Mouse (Mus musculus) heart, postnatal 0 days (tissue): ENCODE data around the gene Tppp3. TPM values are rescaled to one million over a fixed set of nuclear protein-coding genes. Genes with fewer than 3 reads are reported as not detected.

Source experiments
- ATAC-seq: fragments of 200-750 bp; cut with Nextera tagmentation; 2 replicates; pipeline ENCODE4 v1.8.0; 2017; ENCODE audit warnings: low read depth, moderate number of reproducible peaks, moderate library complexity; ENCODE audit not compliant: insufficient read depth
- DNase-seq: peaks from one replicate; pipeline ENCODE4 v3.0.0-alpha.2; 2016; ENCODE audit warnings: low spot score
- H3K27ac ChIP-seq: fragments of 300-500 bp; sonication (generic); 2 replicates; pipeline ENCODE4 v1.5.1; 2014; ENCODE audit warnings: low read depth, mild to moderate bottlenecking
- H3K27me3 ChIP-seq: fragments of 300-500 bp; sonication (generic); 2 replicates; pipeline ENCODE4 v1.6.1; 2014; ENCODE audit warnings: low read length, mixed read lengths; ENCODE audit not compliant: control insufficient read depth, insufficient read depth
- H3K36me3 ChIP-seq: fragments of 300-500 bp; sonication (generic); replicated peaks from 2 replicates; pipeline ENCODE4 v1.6.1; 2014; ENCODE audit warnings: low read length, mixed read lengths; ENCODE audit not compliant: control insufficient read depth, insufficient read depth
- H3K4me1 ChIP-seq: fragments of 300-500 bp; sonication (generic); 2 replicates; pipeline ENCODE4 v1.6.1; 2014; ENCODE audit warnings: antibody characterized with exemption; ENCODE audit not compliant: control insufficient read depth, insufficient read depth
- H3K4me2 ChIP-seq: fragments of 300-500 bp; sonication (generic); 2 replicates; pipeline ENCODE4 v1.6.1; 2014; ENCODE audit warnings: low read depth, mild to moderate bottlenecking, low read length, moderate library complexity
- H3K4me3 ChIP-seq: fragments of 300-500 bp; sonication (generic); 2 replicates; pipeline ENCODE4 v1.5.1; 2014; ENCODE audit warnings: low read depth, low read length
- H3K9ac ChIP-seq: fragments of 300-500 bp; sonication (generic); replicated peaks from 2 replicates; pipeline ENCODE4 v1.6.1; 2014; ENCODE audit warnings: low read depth, low read length, mixed read lengths
- H3K9me3 ChIP-seq: fragments of 300-500 bp; sonication (generic); replicated peaks from 2 replicates; pipeline ENCODE4 v1.6.1; 2016; ENCODE audit warnings: low read length; ENCODE audit not compliant: control insufficient read depth
- CTCF ChIP-seq: IDR thresholded peaks from 2 replicates; pipeline ENCODE4 v1.5.1; 2016; ENCODE audit warnings: antibody characterized with exemption, control low read depth, low read depth
- EP300 ChIP-seq: IDR thresholded peaks from 2 replicates; pipeline ENCODE4 v1.6.1; 2016; ENCODE audit warnings: antibody characterized with exemption, low read depth
- WGBS: fragments of 180-500 bp; shearing (Covaris S2); extraction: QIAGEN DNeasy Blood & Tissue Kit; methylation state at CpG from one replicate; pipeline ENCODE4 v1.1.7; 2014; 5-methylcytosine and 5-hydroxymethylcytosine counted together
- polyA plus RNA-seq: library from polyadenylated mRNA; unstranded; fragments of >200 nt; fragmentation: Nextera tagmentation; extraction: Ambion mirVana; gene quantifications from 2 replicates; pipeline ENCODE4 v1.2.1, GENCODE M21; 2015
- total RNA-seq: library from RNA; depleted of rRNA; stranded (reverse); fragments of >200 nt; gene quantifications from 2 replicates; pipeline ENCODE4 v1.2.3, GENCODE M21; 2014; ENCODE audit warnings: low replicate concordance

The Tppp3 gene
- total and polyA plus RNA-seq, 2 experiments from 2014 or later, result 12.9 to 37.8 TPM

GRCm38 (mm10) chr8:105517346-105517745, 46.0 kb upstream of the Tppp3 start:
- H3K4me2 ChIP-seq, result no peak overlapping the region
- peaks cover 39% of the 10 kb centered on the region for H3K27me3 ChIP-seq
- DNase-seq (no peak), ATAC-seq (no peak)
- TF ChIP-seq CTCF, result no peak
- 0 out of 2 replicates have a peak, but pooled peaks cover 3% of the 10 kb centered on the region for H3K36me3 ChIP-seq
- no peak overlapping the region for H3K9ac ChIP-seq
- no peaks in the 10 kb centered on the region for H3K9me3 ChIP-seq
- 37% methylated on average over 8 of the region's 8 CpGs for WGBS
- peaks cover 23% of the 10 kb centered on the region for H3K4me1 ChIP-seq
- H3K4me3 ChIP-seq, result no peak overlapping the region
- H3K27ac ChIP-seq, result no peak overlapping the region

GRCm38 (mm10) chr8:105516018-105516645, 44.8 kb upstream of the Tppp3 start:
- H3K4me1 ChIP-seq, result peaks cover 23% of the 10 kb centered on the region
- no peak overlapping the region for H3K4me3 ChIP-seq
- H3K9me3 ChIP-seq, result no peaks in the 10 kb centered on the region
- peak; percentile 31; the same call in 1 of the 2 replicates for ATAC-seq
- TF ChIP-seq EP300, result no peak
- peak; percentile 92 for TF ChIP-seq CTCF
- H3K36me3 ChIP-seq, result no peaks in the 10 kb centered on the region
- WGBS, result 16% methylated on average over 12 of the region's 12 CpGs
- peak; percentile 76 for DNase-seq
- H3K27ac ChIP-seq, result no peak overlapping the region
- peaks cover 39% of the 10 kb centered on the region for H3K27me3 ChIP-seq
- H3K9ac ChIP-seq, result no peak overlapping the region
- peak overlapping the region; percentile 36 for H3K4me2 ChIP-seq

GRCm38 (mm10) chr8:105514656-105515055, 43.3 kb upstream of the Tppp3 start:
- TF ChIP-seq EP300 (no peak), CTCF (no peak)
- Histone ChIP-seq H3K9me3 (no peaks in the 10 kb centered on the region), H3K36me3 (no peaks in the 10 kb centered on the region), H3K4me2 (no peak overlapping the region), H3K27ac (no peak overlapping the region), H3K4me1 (peaks cover 23% of the 10 kb centered on the region), H3K4me3 (no peak overlapping the region), H3K27me3 (peaks cover 36% of the 10 kb centered on the region), H3K9ac (no peak overlapping the region)
- DNase-seq (no peak), ATAC-seq (no peak)
- 66% methylated on average over 5 of the region's 5 CpGs for WGBS

- Histone ChIP-seq H3K4me2 (no peak overlapping the region), H3K36me3 (no peaks in the 10 kb centered on the region), H3K27me3 (peaks cover 34% of the 10 kb centered on the region), H3K9ac (no peak overlapping the region), H3K9me3 (no peaks in the 10 kb centered on the region), H3K27ac (no peak overlapping the region), H3K4me1 (peaks cover 23% of the 10 kb centered on the region), H3K4me3 (no peak overlapping the region)
- DNase-seq (no peak), ATAC-seq (no peak)
- 85% methylated on average over 6 of the region's 6 CpGs for WGBS
- TF ChIP-seq CTCF (no peak), EP300 (no peak)
Measured at GRCm38 (mm10) chr8:105514194-105514593, 42.9 kb upstream of the Tppp3 start.

GRCm38 (mm10) chr8:105509997-105510735, 38.8 kb upstream of the Tppp3 start:
- Histone ChIP-seq H3K9ac (no peak overlapping the region), H3K27ac (no peak overlapping the region), H3K4me3 (no peak overlapping the region), H3K4me1 (no peaks in the 10 kb centered on the region), H3K4me2 (no peak overlapping the region), H3K36me3 (no peaks in the 10 kb centered on the region), H3K9me3 (no peaks in the 10 kb centered on the region), H3K27me3 (peaks cover 5% of the 10 kb centered on the region)
- TF ChIP-seq EP300 (no peak), CTCF (no peak)
- ATAC-seq (no peak), DNase-seq (no peak)
- 53% methylated on average over 12 of the region's 12 CpGs for WGBS
